Mouse (Mus musculus): ENCODE results near the gene Pigh. TPM values are rescaled to one million over a fixed set of nuclear protein-coding genes. Genes with fewer than 3 reads are reported as not detected.
A peak's percentile ranks its signal among the peaks of the same experiment; 100 is the strongest.

Pigh gene
- 12.2 and 15.3 TPM in 2 replicates for polyA plus RNA-seq (2015; fragmentation: Nextera tagmentation; extraction: Ambion mirVana)

DNA sequence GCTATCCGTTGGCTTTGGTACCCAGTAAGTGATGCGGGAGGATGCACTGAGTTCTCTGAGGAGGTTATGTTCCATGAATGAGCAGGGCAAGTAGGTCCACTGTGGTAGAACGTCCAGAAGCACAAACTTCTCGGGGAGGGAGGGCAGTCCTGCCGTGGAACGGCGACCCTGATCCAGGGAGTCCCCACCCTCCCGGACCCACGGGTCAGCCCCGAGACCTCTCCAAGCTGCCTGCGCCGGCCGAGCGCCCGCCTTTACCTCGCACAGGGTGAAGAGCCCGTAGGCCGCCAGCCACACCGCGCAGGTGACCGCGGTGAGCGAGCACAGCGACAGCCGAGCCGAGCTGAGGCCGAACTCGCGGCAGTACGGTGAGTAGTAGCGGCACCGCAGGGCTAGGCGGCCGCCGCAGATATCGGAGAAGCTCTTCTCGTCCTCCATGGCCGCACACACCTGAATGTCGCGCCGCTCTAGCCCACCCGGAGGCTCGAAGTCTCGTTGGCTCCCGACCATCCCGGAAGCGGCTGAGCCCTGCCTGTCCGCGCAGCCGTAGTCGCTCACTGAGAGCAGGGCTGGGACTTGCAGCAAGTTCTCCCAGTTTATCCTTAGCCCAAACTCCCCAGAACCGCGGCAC, at the start of gene Pigh:
TSS of gene Pigh (minus strand) at position 470 of the 631 bp plus-strand sequence.
- under 1% methylated on average over 53 of the region's 53 CpGs for WGBS
- no peak within 1 kb of the TSS for H3K27ac ChIP-seq (ENCODE audit: low read length)

DNA sequence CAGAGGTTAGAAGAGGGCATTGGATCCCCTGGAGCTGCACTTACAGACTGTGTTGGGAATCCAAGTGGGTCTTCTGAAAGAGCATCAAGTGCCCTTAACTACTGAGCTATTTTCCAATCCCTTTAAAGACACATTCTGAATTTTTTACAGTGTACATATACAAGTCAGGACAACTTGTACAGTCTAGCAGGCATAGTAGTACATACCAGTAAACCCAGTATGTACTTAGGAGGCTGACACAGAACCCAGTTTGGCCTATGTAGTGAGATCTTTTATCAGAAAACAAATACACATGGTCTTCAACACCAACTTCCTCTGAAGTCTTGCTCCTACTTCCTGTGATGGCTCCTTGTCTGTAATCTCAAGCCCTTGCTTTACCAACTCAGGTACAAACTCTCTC, 49.5 kb upstream of the Pigh start:
- Histone ChIP-seq H3K4me3 (ENCODE audit: low read length) (no peak overlapping the region), H3K4me1 (ENCODE audit: control insufficient read depth, insufficient read depth, low read length) (0 out of 2 replicates have a peak, but pooled peaks cover 5% of the 10 kb centered on the region), H3K27ac (ENCODE audit: low read length) (no peak overlapping the region), H3K27me3 (ENCODE audit: control insufficient read depth, insufficient read depth, low read length) (no peaks in the 10 kb centered on the region), H3K9ac (ENCODE audit: low read length) (no peak overlapping the region), H3K4me2 (ENCODE audit: low read depth, low read length) (no peak overlapping the region), H3K9me3 (replicated peaks; ENCODE audit: control insufficient read depth, low read length) (no peaks in the 10 kb centered on the region), H3K36me3 (ENCODE audit: control insufficient read depth, insufficient read depth) (no peaks in the 10 kb centered on the region)
- ATAC-seq (replicated peaks; ENCODE audit: extremely low read depth, insufficient read depth, low FRiP score): no peak

More for the DNA sequence above, at the start of gene Pigh:
- Histone ChIP-seq H3K4me1 (ENCODE audit: control insufficient read depth, insufficient read depth, low read length) (0 out of 2 replicates have a peak, but pooled peaks cover 4% of the 10 kb centered on the region), H3K4me3 (ENCODE audit: low read length) (peak within 1 kb of the TSS; percentile 63), H3K4me2 (ENCODE audit: low read depth, low read length) (peak within 1 kb of the TSS; percentile 84), H3K36me3 (ENCODE audit: control insufficient read depth, insufficient read depth) (no peaks in the 10 kb centered on the region), H3K27me3 (ENCODE audit: control insufficient read depth, insufficient read depth, low read length) (no peaks in the 10 kb centered on the region), H3K9me3 (replicated peaks; ENCODE audit: control insufficient read depth, low read length) (no peaks in the 10 kb centered on the region), H3K9ac (ENCODE audit: low read length) (peak within 1 kb of the TSS; percentile 89)
- peak; percentile 95 for ATAC-seq (replicated peaks; ENCODE audit: extremely low read depth, insufficient read depth, low FRiP score)

DNA sequence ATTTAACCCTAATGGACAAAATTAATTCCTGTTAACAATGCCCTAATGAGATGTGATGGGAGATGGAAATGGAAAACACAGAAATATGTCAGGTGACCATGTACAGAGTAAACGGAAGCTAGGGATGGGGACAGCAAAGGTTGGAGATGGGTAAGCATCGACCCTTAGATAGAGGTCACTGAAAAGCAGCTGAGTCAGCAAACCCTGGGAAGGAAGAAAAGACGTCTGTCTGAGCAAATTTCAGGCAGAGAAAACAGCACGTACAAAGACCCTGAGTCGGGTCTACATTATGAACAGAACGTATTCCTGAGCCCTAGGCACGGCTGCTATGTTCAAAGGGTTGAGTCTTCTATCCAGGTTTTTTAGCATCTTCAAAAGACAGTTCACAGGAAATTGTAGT, 47.5 kb upstream of the Pigh start:
- peaks cover 17% of the 10 kb centered on the region for H3K27me3 ChIP-seq (ENCODE audit: control insufficient read depth, insufficient read depth, low read length)
- no peak overlapping the region for H3K27ac ChIP-seq (ENCODE audit: low read length)
- H3K36me3 ChIP-seq (ENCODE audit: control insufficient read depth, insufficient read depth): no peaks in the 10 kb centered on the region
- ATAC-seq (replicated peaks; ENCODE audit: extremely low read depth, insufficient read depth, low FRiP score): no peak
- WGBS: 79% methylated on average over 7 of the region's 7 CpGs
- no peak overlapping the region for H3K4me3 ChIP-seq (ENCODE audit: low read length)
- H3K4me2 ChIP-seq (ENCODE audit: low read depth, low read length): no peak overlapping the region
- H3K4me1 ChIP-seq (ENCODE audit: control insufficient read depth, insufficient read depth, low read length): 0 out of 2 replicates have a peak, but pooled peaks cover 5% of the 10 kb centered on the region
- H3K9ac ChIP-seq (ENCODE audit: low read length): no peak overlapping the region
- no peaks in the 10 kb centered on the region for H3K9me3 ChIP-seq (replicated peaks; ENCODE audit: control insufficient read depth, low read length)

DNA sequence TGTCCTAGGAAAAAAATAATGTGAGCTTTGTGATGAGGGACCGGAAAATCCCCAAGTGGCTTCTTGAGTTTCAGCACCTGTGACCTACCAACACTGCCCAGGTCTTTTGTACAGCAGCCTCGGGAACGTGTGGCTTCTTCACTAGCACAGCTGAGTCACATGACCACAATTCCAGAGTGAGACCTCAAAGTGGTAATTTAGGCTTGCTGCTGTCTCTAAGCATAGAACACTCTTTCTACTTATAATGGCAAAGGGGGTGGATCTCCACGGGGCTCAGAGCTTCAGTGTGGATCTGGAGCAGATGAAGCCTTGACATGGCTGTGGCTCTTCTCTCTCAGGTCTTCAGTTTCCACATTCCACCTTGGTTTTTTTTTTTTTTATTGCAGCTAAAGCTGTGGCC, 45.7 kb upstream of the Pigh start:
- Histone ChIP-seq H3K4me3 (ENCODE audit: low read length) (no peak overlapping the region), H3K4me2 (ENCODE audit: low read depth, low read length) (no peak overlapping the region), H3K27me3 (ENCODE audit: control insufficient read depth, insufficient read depth, low read length) (peaks cover 35% of the 10 kb centered on the region), H3K9me3 (replicated peaks; ENCODE audit: control insufficient read depth, low read length) (no peaks in the 10 kb centered on the region), H3K4me1 (ENCODE audit: control insufficient read depth, insufficient read depth, low read length) (0 out of 2 replicates have a peak, but pooled peaks cover 9% of the 10 kb centered on the region), H3K36me3 (ENCODE audit: control insufficient read depth, insufficient read depth) (no peaks in the 10 kb centered on the region), H3K27ac (ENCODE audit: low read length) (no peak overlapping the region), H3K9ac (ENCODE audit: low read length) (no peak overlapping the region)
- WGBS: 25% methylated on average over 4 of the region's 4 CpGs
- no peak for ATAC-seq (replicated peaks; ENCODE audit: extremely low read depth, insufficient read depth, low FRiP score)

DNA sequence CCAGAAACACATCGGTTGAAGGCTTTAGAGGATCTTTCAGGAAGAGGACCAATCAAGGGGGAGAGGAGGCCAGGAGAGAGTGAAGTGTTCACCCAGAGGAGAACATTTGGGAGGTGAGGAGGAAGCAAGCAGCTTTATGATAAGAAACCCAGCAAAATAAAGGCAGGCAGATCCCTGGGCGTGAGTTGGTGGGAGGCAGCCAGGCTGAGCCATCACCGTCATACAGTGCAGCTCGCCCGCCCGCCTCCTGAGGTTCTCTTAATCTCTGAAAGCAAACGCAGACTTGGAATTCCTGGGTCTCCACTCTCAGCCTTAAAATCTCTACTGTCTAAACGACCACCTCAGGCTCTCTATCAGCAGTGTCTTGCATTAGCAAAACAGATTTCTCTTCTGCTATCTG, 45.2 kb upstream of the Pigh start:
- Histone ChIP-seq H3K4me2 (ENCODE audit: low read depth, low read length) (no peak overlapping the region), H3K27me3 (ENCODE audit: control insufficient read depth, insufficient read depth, low read length) (peaks cover 38% of the 10 kb centered on the region), H3K9me3 (replicated peaks; ENCODE audit: control insufficient read depth, low read length) (no peaks in the 10 kb centered on the region), H3K9ac (ENCODE audit: low read length) (no peak overlapping the region), H3K4me1 (ENCODE audit: control insufficient read depth, insufficient read depth, low read length) (0 out of 2 replicates have a peak, but pooled peaks cover 9% of the 10 kb centered on the region), H3K27ac (ENCODE audit: low read length) (no peak overlapping the region), H3K36me3 (ENCODE audit: control insufficient read depth, insufficient read depth) (no peaks in the 10 kb centered on the region), H3K4me3 (ENCODE audit: low read length) (no peak overlapping the region)
- WGBS: 22% methylated on average over 8 of the region's 8 CpGs
- no peak for ATAC-seq (replicated peaks; ENCODE audit: extremely low read depth, insufficient read depth, low FRiP score)

DNA sequence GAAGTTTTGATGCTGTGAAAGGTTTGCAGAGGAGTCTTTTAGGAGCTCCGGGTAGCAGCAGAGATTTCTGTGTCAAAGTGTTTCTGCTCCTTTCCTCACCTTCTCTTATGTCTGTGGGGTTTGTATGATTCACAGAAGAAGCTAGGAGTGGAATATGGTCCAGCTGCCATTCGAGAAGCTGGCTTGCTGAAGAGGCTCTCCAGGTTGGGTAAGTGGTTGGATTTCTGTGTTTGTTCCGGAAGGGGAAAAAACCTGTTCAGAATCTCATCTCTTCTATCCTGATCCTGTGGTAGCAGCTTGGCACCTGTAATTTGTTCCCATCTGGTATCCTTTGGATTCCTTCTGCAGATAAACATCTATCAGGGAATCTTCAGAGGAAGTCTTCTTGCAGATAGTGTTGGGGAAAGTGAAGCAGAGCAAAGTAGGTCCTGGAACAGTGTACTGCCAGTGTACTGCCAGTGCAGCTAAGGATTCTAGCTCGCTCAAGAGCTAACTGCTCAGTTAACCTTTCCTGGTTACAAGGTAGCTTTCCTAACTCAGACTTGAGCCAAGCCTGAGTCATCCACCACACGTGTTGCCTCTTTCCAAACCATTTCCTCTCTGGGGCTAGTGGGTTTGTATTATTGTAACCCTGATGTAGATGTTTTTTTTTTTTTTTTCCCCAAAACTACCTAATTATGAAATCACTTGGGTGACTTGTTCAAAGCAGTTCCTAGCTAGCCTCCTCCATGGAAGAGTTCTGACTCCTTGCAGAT, 42.4 kb upstream of the Pigh start:
- WGBS: 32% methylated on average over 5 of the region's 5 CpGs
- H3K4me3 ChIP-seq (ENCODE audit: low read length): peak overlapping the region; percentile 48; the same call in 1 of the 2 replicates
- H3K27me3 ChIP-seq (ENCODE audit: control insufficient read depth, insufficient read depth, low read length): peaks cover 39% of the 10 kb centered on the region

DNA sequence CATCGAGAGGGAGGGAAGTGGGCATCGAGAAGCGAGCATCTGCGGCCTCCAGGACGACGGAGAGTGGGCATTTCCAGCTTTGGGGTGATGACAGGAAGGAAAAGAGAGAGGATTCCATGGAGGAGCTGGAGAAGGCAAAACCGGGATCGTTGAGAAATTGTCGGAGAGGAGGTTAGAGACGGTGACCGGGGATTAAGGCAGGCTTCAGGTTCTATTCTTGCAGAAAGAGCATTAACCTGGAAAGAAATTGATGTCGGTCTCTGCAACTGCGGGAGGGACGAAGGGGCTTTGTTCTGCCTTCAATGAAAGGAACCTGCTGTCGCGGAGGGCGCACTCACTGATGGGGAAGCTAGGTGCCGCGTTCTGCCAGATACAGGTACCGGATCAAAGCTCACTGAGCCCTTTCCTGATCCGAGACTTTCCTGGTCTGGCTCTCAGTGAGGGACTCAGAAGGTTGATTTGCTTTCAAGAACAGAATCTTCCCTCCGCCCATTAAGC, 41.8 kb upstream of the Pigh start:
- no peak overlapping the region for H3K27ac ChIP-seq (ENCODE audit: low read length)
- H3K36me3 ChIP-seq (ENCODE audit: control insufficient read depth, insufficient read depth): no peaks in the 10 kb centered on the region
- no peaks in the 10 kb centered on the region for H3K9me3 ChIP-seq (replicated peaks; ENCODE audit: control insufficient read depth, low read length)
- H3K4me2 ChIP-seq (ENCODE audit: low read depth, low read length): peak overlapping the region; percentile 71
- 0 out of 2 replicates have a peak, but pooled peaks cover 9% of the 10 kb centered on the region for H3K4me1 ChIP-seq (ENCODE audit: control insufficient read depth, insufficient read depth, low read length)
- no peak overlapping the region for H3K9ac ChIP-seq (ENCODE audit: low read length)
- WGBS: under 1% methylated on average over 22 of the region's 22 CpGs
- H3K27me3 ChIP-seq (ENCODE audit: control insufficient read depth, insufficient read depth, low read length): peaks cover 39% of the 10 kb centered on the region
- ATAC-seq (replicated peaks; ENCODE audit: extremely low read depth, insufficient read depth, low FRiP score): no peak
- H3K4me3 ChIP-seq (ENCODE audit: low read length): peak overlapping the region; percentile 48

More for the DNA sequence above, 42.4 kb upstream of the Pigh start:
- Histone ChIP-seq H3K4me2 (ENCODE audit: low read depth, low read length) (no peak overlapping the region), H3K36me3 (ENCODE audit: control insufficient read depth, insufficient read depth) (no peaks in the 10 kb centered on the region), H3K9ac (ENCODE audit: low read length) (no peak overlapping the region), H3K27ac (ENCODE audit: low read length) (no peak overlapping the region), H3K9me3 (replicated peaks; ENCODE audit: control insufficient read depth, low read length) (no peaks in the 10 kb centered on the region), H3K4me1 (ENCODE audit: control insufficient read depth, insufficient read depth, low read length) (0 out of 2 replicates have a peak, but pooled peaks cover 9% of the 10 kb centered on the region)
- ATAC-seq (replicated peaks; ENCODE audit: extremely low read depth, insufficient read depth, low FRiP score): no peak

DNA sequence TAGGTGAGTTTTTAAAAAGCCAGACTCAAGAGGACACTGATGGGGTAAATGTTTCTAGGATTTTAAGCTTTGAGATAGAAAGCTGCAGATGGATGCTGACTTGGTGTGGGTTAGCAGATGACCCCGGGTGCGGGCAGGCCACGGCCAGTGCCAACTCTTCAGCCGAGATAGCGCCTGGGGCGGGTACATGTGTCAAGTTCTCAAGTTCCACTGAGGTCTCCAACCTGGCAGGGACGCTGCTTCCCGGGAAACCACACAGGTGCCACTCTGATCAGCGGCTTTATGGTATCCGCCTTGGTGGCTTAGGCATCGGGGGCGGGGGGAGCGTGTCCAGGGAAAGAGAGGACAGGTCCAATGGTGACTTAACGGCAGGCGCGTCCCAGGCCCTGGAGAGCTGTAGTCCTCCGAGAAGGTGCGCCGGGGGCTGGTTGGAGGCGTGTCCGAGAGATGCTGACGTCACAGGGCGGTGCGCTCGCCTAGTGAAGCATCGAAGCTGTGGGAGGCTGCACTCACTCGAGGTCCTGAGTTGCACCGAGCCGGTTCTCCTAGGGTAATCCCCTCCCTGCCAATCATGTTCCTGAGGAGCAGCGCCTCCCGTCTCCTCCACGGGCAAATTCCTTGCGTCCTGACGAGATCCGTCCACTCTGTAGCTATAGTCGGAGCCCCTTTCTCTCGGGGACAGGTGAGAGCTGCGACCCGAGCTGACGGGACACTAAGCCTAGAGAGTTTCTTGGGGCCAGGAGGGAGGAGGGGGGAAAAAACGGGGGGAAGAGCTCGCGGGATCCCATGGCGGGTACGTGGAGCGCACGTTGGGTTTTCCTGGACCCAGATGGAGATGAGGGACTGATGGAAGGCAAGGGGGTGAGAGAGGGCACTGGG, 41.1 kb upstream of the Pigh start, which contains the start of gene Arg2:
TSS of gene Arg2 (plus strand) at position 479 of the 879 bp plus-strand sequence.
- peaks cover 39% of the 10 kb centered on the region for H3K27me3 ChIP-seq (ENCODE audit: control insufficient read depth, insufficient read depth, low read length)
- H3K9me3 ChIP-seq (replicated peaks; ENCODE audit: control insufficient read depth, low read length): no peaks in the 10 kb centered on the region
- H3K4me3 ChIP-seq (ENCODE audit: low read length): peak within 1 kb of the TSS; percentile 48
- no peaks in the 10 kb centered on the region for H3K36me3 ChIP-seq (ENCODE audit: control insufficient read depth, insufficient read depth)
- 0 out of 2 replicates have a peak, but pooled peaks cover 9% of the 10 kb centered on the region for H3K4me1 ChIP-seq (ENCODE audit: control insufficient read depth, insufficient read depth, low read length)
- no peak within 1 kb of the TSS; the same call in 1 of the 2 replicates for H3K9ac ChIP-seq (ENCODE audit: low read length)
- ATAC-seq (replicated peaks; ENCODE audit: extremely low read depth, insufficient read depth, low FRiP score): peak; percentile 49; the same call in 1 of the 2 replicates
- WGBS: 1% methylated on average over 47 of the region's 47 CpGs
- peak within 1 kb of the TSS; percentile 71 for H3K4me2 ChIP-seq (ENCODE audit: low read depth, low read length)
- no peak within 1 kb of the TSS for H3K27ac ChIP-seq (ENCODE audit: low read length)
